Mouse (Mus musculus): Measurements from ENCODE around the gene Acap3. TPM values are rescaled to one million over a fixed set of nuclear protein-coding genes. Genes with fewer than 3 reads are reported as not detected.
A peak's percentile ranks its signal among the peaks of the same experiment; 100 is the strongest.

The Acap3 gene
- total RNA-seq, 2 experiments from 2014 or later, result 133 to 136 TPM

GRCm38 (mm10) chr4:155871404-155871803 is 20.2 kb upstream of the Acap3 start:
- intact Hi-C loops (cut with DNase I), result no loop called here
- no peak for DNase-seq (ENCODE audit: low spot score in 2 of 2)

- DNase-seq (ENCODE audit: low spot score in 2 of 2), result no peak
- intact Hi-C loops (cut with DNase I), result no loop called here
Measured at GRCm38 (mm10) chr4:155883587-155883986, 8.0 kb upstream of the Acap3 start.

GRCm38 (mm10) chr4:155886330-155886729 is 5.3 kb upstream of the Acap3 start:
- intact Hi-C loops (cut with DNase I), result no loop called here
- DNase-seq (ENCODE audit: low spot score in 2 of 2), result no peak

- intact Hi-C loops (cut with DNase I), result no loop called here
Measured at GRCm38 (mm10) chr4:155887674-155888073, 3.9 kb upstream of the Acap3 start.

GRCm38 (mm10) chr4:155888181-155888580 is 3.4 kb upstream of the Acap3 start:
- intact Hi-C loops (cut with DNase I), result no loop called here
- no peak for DNase-seq (ENCODE audit: low spot score in 2 of 2)

More at GRCm38 (mm10) chr4:155887674-155888073, 3.9 kb upstream of the Acap3 start:
- no peak for DNase-seq (ENCODE audit: low spot score in 2 of 2)

- intact Hi-C loops (cut with DNase I), result no loop called here
- DNase-seq (ENCODE audit: low spot score in 2 of 2), result no peak
Measured at GRCm38 (mm10) chr4:155889316-155889715, 2.3 kb upstream of the Acap3 start.

- no peak for DNase-seq (ENCODE audit: low spot score in 2 of 2)
- intact Hi-C loops (cut with DNase I), result no loop called here
Measured at GRCm38 (mm10) chr4:155891011-155891471, 581 bp upstream of the Acap3 start.

GRCm38 (mm10) chr4:155892017-155892416 is 395 bp downstream of the Acap3 start:
- intact Hi-C loops (cut with DNase I), result no loop called here

GRCm38 (mm10) chr4:155892438-155893211 is 1.0 kb downstream of the Acap3 start:
- DNase-seq (ENCODE audit: low spot score in 2 of 2), result peak in 1 of 2 experiments; percentile 35
- intact Hi-C loops (cut with DNase I), result no loop called here

More at GRCm38 (mm10) chr4:155892017-155892416, 395 bp downstream of the Acap3 start:
- DNase-seq (ENCODE audit: low spot score in 2 of 2), result peak; percentile 81 to 82

- DNase-seq (ENCODE audit: low spot score in 2 of 2), result peak in 1 of 2 experiments; percentile 10
- intact Hi-C loops (cut with DNase I), result no loop called here
Measured at GRCm38 (mm10) chr4:155893212-155893690, 1.6 kb downstream of the Acap3 start.

GRCm38 (mm10) chr4:155894311-155894881 is 2.8 kb downstream of the Acap3 start:
- DNase-seq (ENCODE audit: low spot score in 2 of 2), result peak; percentile 76 to 92
- intact Hi-C loops (cut with DNase I), result loop anchor here (1.0 kb wide), 1 partner anchor 49 kb away; the partner anchor contains the start of gene Ube2j2

- peak; percentile 79 to 90 for DNase-seq (ENCODE audit: low spot score in 2 of 2)
- intact Hi-C loops (cut with DNase I), result no loop called here
Measured at GRCm38 (mm10) chr4:155895216-155895615, 3.6 kb downstream of the Acap3 start.

GRCm38 (mm10) chr4:155895826-155896225 is 4.2 kb downstream of the Acap3 start:
- DNase-seq (ENCODE audit: low spot score in 2 of 2), result no peak
- intact Hi-C loops (cut with DNase I), result no loop called here

- intact Hi-C loops (cut with DNase I), result no loop called here
- DNase-seq (ENCODE audit: low spot score in 2 of 2), result peak in 1 of 2 experiments; percentile 0
Measured at GRCm38 (mm10) chr4:155896461-155896860, 4.8 kb downstream of the Acap3 start.

GRCm38 (mm10) chr4:155898318-155898717 is 6.7 kb downstream of the Acap3 start:
- no peak for DNase-seq (ENCODE audit: low spot score in 2 of 2)

GRCm38 (mm10) chr4:155899355-155899754 is 7.7 kb downstream of the Acap3 start:
- intact Hi-C loops (cut with DNase I), result no loop called here
- DNase-seq (ENCODE audit: low spot score in 2 of 2), result no peak

More at GRCm38 (mm10) chr4:155898318-155898717, 6.7 kb downstream of the Acap3 start:
- intact Hi-C loops (cut with DNase I), result no loop called here

GRCm38 (mm10) chr4:155901205-155901604 is 9.6 kb downstream of the Acap3 start:
- intact Hi-C loops (cut with DNase I), result no loop called here
- peak; percentile 27 to 44 for DNase-seq (ENCODE audit: low spot score in 2 of 2)

- intact Hi-C loops (cut with DNase I), result no loop called here
- no peak for DNase-seq (ENCODE audit: low spot score in 2 of 2)
Measured at GRCm38 (mm10) chr4:155903246-155903645, 11.6 kb downstream of the Acap3 start.

GRCm38 (mm10) chr4:155904318-155905102 is 12.9 kb downstream of the Acap3 start:
- DNase-seq (ENCODE audit: low spot score in 2 of 2), result peak; percentile 10 to 24
- intact Hi-C loops (cut with DNase I), result no loop called here

GRCm38 (mm10) chr4:155905634-155906033 is 14.0 kb downstream of the Acap3 start:
- intact Hi-C loops (cut with DNase I), result no loop called here
- DNase-seq (ENCODE audit: low spot score in 2 of 2), result peak in 1 of 2 experiments; percentile 3

All from left cerebral cortex, postnatal 25 days (tissue).